Mouse (Mus musculus): ENCODE measurements around the gene Pdzph1. TPM values are rescaled to one million over a fixed set of nuclear protein-coding genes. Genes with fewer than 3 reads are reported as not detected.
A peak's percentile ranks its signal among the peaks of the same experiment; 100 is the strongest.

The Pdzph1 gene
- polyA plus RNA-seq, 1 experiment from 2014 or later, result not detected

GRCm38 (mm10) chr17:59012421-59013090 lies 21.4 kb upstream of the Pdzph1 start:
- Histone ChIP-seq H3K9ac (peak overlapping the region; percentile 71), H3K4me3 (ENCODE audit: low read depth, low read length) (peak overlapping the region; percentile 60), H3K36me3 (ENCODE audit: insufficient read depth) (no peaks in the 10 kb centered on the region), H3K27me3 (ENCODE audit: insufficient read depth, low read length) (no peaks in the 10 kb centered on the region), H3K4me1 (ENCODE audit: insufficient read depth) (no peaks in the 10 kb centered on the region; the same call in 1 of the 2 replicates), H3K27ac (ENCODE audit: low read depth) (peak overlapping the region; percentile 50; the same call in 1 of the 2 replicates), H3K9me3 (ENCODE audit: low read depth, low read length) (no peaks in the 10 kb centered on the region), H3K4me2 (peak overlapping the region; percentile 74)
- ATAC-seq (ENCODE audit: insufficient read depth) (peak; percentile 79), DNase-seq (peak; percentile 13)
- WGBS, result 12% methylated on average over 15 of the region's 15 CpGs
- TF ChIP-seq CTCF (IDR thresholded peaks at IDR 0.05; ENCODE audit: low read depth), result no peak

- no peak for TF ChIP-seq CTCF (IDR thresholded peaks at IDR 0.05; ENCODE audit: low read depth)
- Histone ChIP-seq H3K9ac (no peak overlapping the region), H3K4me3 (ENCODE audit: low read depth, low read length) (no peak overlapping the region), H3K4me2 (no peak overlapping the region; the same call in 1 of the 2 replicates), H3K27me3 (ENCODE audit: insufficient read depth, low read length) (no peaks in the 10 kb centered on the region), H3K4me1 (ENCODE audit: insufficient read depth) (no peaks in the 10 kb centered on the region; the same call in 1 of the 2 replicates), H3K36me3 (ENCODE audit: insufficient read depth) (no peaks in the 10 kb centered on the region), H3K9me3 (ENCODE audit: low read depth, low read length) (no peaks in the 10 kb centered on the region), H3K27ac (ENCODE audit: low read depth) (no peak overlapping the region)
- ATAC-seq (ENCODE audit: insufficient read depth) (no peak), DNase-seq (no peak)
- 80% methylated on average over 13 of the region's 13 CpGs for WGBS
These were observed 20.6 kb upstream of the Pdzph1 start for GRCm38 (mm10) chr17:59011546-59012307.

- no peak for TF ChIP-seq CTCF (IDR thresholded peaks at IDR 0.05; ENCODE audit: low read depth)
- Histone ChIP-seq H3K4me2 (no peak overlapping the region), H3K4me3 (ENCODE audit: low read depth, low read length) (no peak overlapping the region), H3K27ac (ENCODE audit: low read depth) (no peak overlapping the region), H3K9ac (no peak overlapping the region), H3K36me3 (ENCODE audit: insufficient read depth) (no peaks in the 10 kb centered on the region), H3K4me1 (ENCODE audit: insufficient read depth) (no peaks in the 10 kb centered on the region), H3K27me3 (ENCODE audit: insufficient read depth, low read length) (no peaks in the 10 kb centered on the region), H3K9me3 (ENCODE audit: low read depth, low read length) (no peaks in the 10 kb centered on the region)
- no peak for ATAC-seq (ENCODE audit: insufficient read depth)
- no peak for DNase-seq
- WGBS, result 70% methylated on average over 5 of the region's 5 CpGs
These were observed 17.9 kb downstream of the Pdzph1 start for GRCm38 (mm10) chr17:58973237-58973636.

GRCm38 (mm10) chr17:58959905-58960304 lies 31.3 kb downstream of the Pdzph1 start:
- H3K27ac ChIP-seq (ENCODE audit: low read depth), result no peak overlapping the region
- H3K4me1 ChIP-seq (ENCODE audit: insufficient read depth), result no peaks in the 10 kb centered on the region
- no peaks in the 10 kb centered on the region for H3K36me3 ChIP-seq (ENCODE audit: insufficient read depth)
- H3K4me2 ChIP-seq, result no peak overlapping the region
- no peak overlapping the region for H3K9ac ChIP-seq
- 0 out of 2 replicates have a peak, but pooled peaks have one; percentile 15 for TF ChIP-seq CTCF (IDR thresholded peaks at IDR 0.05; ENCODE audit: low read depth)
- H3K4me3 ChIP-seq (ENCODE audit: low read depth, low read length), result no peak overlapping the region
- H3K9me3 ChIP-seq (ENCODE audit: low read depth, low read length), result no peaks in the 10 kb centered on the region
- WGBS, result 30% methylated on average over 3 of the region's 3 CpGs
- ATAC-seq (ENCODE audit: insufficient read depth) (no peak), DNase-seq (peak; percentile 21)
- no peaks in the 10 kb centered on the region for H3K27me3 ChIP-seq (ENCODE audit: insufficient read depth, low read length)

GRCm38 (mm10) chr17:58957055-58957454 lies 34.1 kb downstream of the Pdzph1 start:
- DNase-seq (no peak), ATAC-seq (ENCODE audit: insufficient read depth) (no peak)
- no peak overlapping the region for H3K27ac ChIP-seq (ENCODE audit: low read depth)
- no peak overlapping the region for H3K4me3 ChIP-seq (ENCODE audit: low read depth, low read length)
- H3K9me3 ChIP-seq (ENCODE audit: low read depth, low read length), result no peaks in the 10 kb centered on the region
- no peak for TF ChIP-seq CTCF (IDR thresholded peaks at IDR 0.05; ENCODE audit: low read depth)
- no peak overlapping the region for H3K9ac ChIP-seq
- no peaks in the 10 kb centered on the region for H3K27me3 ChIP-seq (ENCODE audit: insufficient read depth, low read length)
- WGBS, result 95% methylated on average over 1 of the region's 1 CpGs
- no peaks in the 10 kb centered on the region for H3K36me3 ChIP-seq (ENCODE audit: insufficient read depth)
- H3K4me2 ChIP-seq, result no peak overlapping the region
- no peaks in the 10 kb centered on the region for H3K4me1 ChIP-seq (ENCODE audit: insufficient read depth)

GRCm38 (mm10) chr17:58943015-58943822 lies 48.0 kb downstream of the Pdzph1 start:
- no peak overlapping the region for H3K4me2 ChIP-seq
- WGBS, result 74% methylated on average over 10 of the region's 10 CpGs
- H3K36me3 ChIP-seq (ENCODE audit: insufficient read depth), result no peaks in the 10 kb centered on the region
- H3K27ac ChIP-seq (ENCODE audit: low read depth), result no peak overlapping the region
- H3K27me3 ChIP-seq (ENCODE audit: insufficient read depth, low read length), result no peaks in the 10 kb centered on the region
- H3K9me3 ChIP-seq (ENCODE audit: low read depth, low read length), result no peaks in the 10 kb centered on the region
- ATAC-seq (ENCODE audit: insufficient read depth) (no peak), DNase-seq (no peak)
- H3K4me3 ChIP-seq (ENCODE audit: low read depth, low read length), result no peak overlapping the region
- H3K9ac ChIP-seq, result no peak overlapping the region
- no peak for TF ChIP-seq CTCF (IDR thresholded peaks at IDR 0.05; ENCODE audit: low read depth)
- no peaks in the 10 kb centered on the region for H3K4me1 ChIP-seq (ENCODE audit: insufficient read depth)
